Mouse (Mus musculus): Measurements from ENCODE around the gene Zfhx3. TPM values are rescaled to one million over a fixed set of nuclear protein-coding genes. Genes with fewer than 3 reads are reported as not detected.

Zfhx3 gene
- polyA plus RNA-seq, 1 experiment from 2014 or later = 32.2 TPM

- WGBS = 91% methylated on average over 6 of the region's 6 CpGs
- peaks cover 5% of the 10 kb centered on the region for H3K4me1 ChIP-seq (ENCODE audit: control insufficient read depth, insufficient read depth, low read length)
- H3K4me2 ChIP-seq (ENCODE audit: low read depth, low read length) = no peak overlapping the region
- no peak overlapping the region for H3K27ac ChIP-seq (ENCODE audit: low read depth, low read length)
- no peaks in the 10 kb centered on the region for H3K27me3 ChIP-seq (ENCODE audit: control insufficient read depth, insufficient read depth, low read length)
- no peak for ATAC-seq (ENCODE audit: low read depth)
- H3K36me3 ChIP-seq (ENCODE audit: control insufficient read depth, insufficient read depth, low read length) = no peaks in the 10 kb centered on the region
- no peak overlapping the region for H3K4me3 ChIP-seq (ENCODE audit: low read depth, low read length)
- H3K9me3 ChIP-seq (ENCODE audit: control insufficient read depth, low read length) = no peaks in the 10 kb centered on the region
- H3K9ac ChIP-seq (replicated peaks; ENCODE audit: low read depth, low read length) = no peak overlapping the region
Observed at GRCm38 (mm10) chr8:108766102-108766501, 823.7 kb downstream of the Zfhx3 start.

GRCm38 (mm10) chr8:108768051-108768450, 825.6 kb downstream of the Zfhx3 start:
- 87% methylated on average over 7 of the region's 7 CpGs for WGBS
- Histone ChIP-seq H3K4me2 (ENCODE audit: low read depth, low read length) (no peak overlapping the region), H3K27ac (ENCODE audit: low read depth, low read length) (no peak overlapping the region), H3K4me1 (ENCODE audit: control insufficient read depth, insufficient read depth, low read length) (peaks cover 1% of the 10 kb centered on the region; the same call in 1 of the 2 replicates), H3K9ac (replicated peaks; ENCODE audit: low read depth, low read length) (no peak overlapping the region), H3K4me3 (ENCODE audit: low read depth, low read length) (no peak overlapping the region), H3K27me3 (ENCODE audit: control insufficient read depth, insufficient read depth, low read length) (no peaks in the 10 kb centered on the region), H3K9me3 (ENCODE audit: control insufficient read depth, low read length) (no peaks in the 10 kb centered on the region), H3K36me3 (ENCODE audit: control insufficient read depth, insufficient read depth, low read length) (no peaks in the 10 kb centered on the region)
- no peak for ATAC-seq (ENCODE audit: low read depth)

GRCm38 (mm10) chr8:108770334-108770733, 827.9 kb downstream of the Zfhx3 start:
- H3K4me1 ChIP-seq (ENCODE audit: control insufficient read depth, insufficient read depth, low read length) = peaks cover 6% of the 10 kb centered on the region
- no peak overlapping the region for H3K4me2 ChIP-seq (ENCODE audit: low read depth, low read length)
- H3K36me3 ChIP-seq (ENCODE audit: control insufficient read depth, insufficient read depth, low read length) = no peaks in the 10 kb centered on the region
- 94% methylated on average over 4 of the region's 4 CpGs for WGBS
- no peak for ATAC-seq (ENCODE audit: low read depth)
- H3K27me3 ChIP-seq (ENCODE audit: control insufficient read depth, insufficient read depth, low read length) = no peaks in the 10 kb centered on the region
- H3K4me3 ChIP-seq (ENCODE audit: low read depth, low read length) = no peak overlapping the region
- no peak overlapping the region for H3K27ac ChIP-seq (ENCODE audit: low read depth, low read length)
- H3K9me3 ChIP-seq (ENCODE audit: control insufficient read depth, low read length) = no peaks in the 10 kb centered on the region
- no peak overlapping the region for H3K9ac ChIP-seq (replicated peaks; ENCODE audit: low read depth, low read length)

- ATAC-seq (ENCODE audit: low read depth) = no peak
- H3K4me1 ChIP-seq (ENCODE audit: control insufficient read depth, insufficient read depth, low read length) = peaks cover 13% of the 10 kb centered on the region
Observed at GRCm38 (mm10) chr8:108773436-108773835, 831.0 kb downstream of the Zfhx3 start.

GRCm38 (mm10) chr8:108778063-108778462, 835.6 kb downstream of the Zfhx3 start:
- Histone ChIP-seq H3K36me3 (ENCODE audit: control insufficient read depth, insufficient read depth, low read length) (no peaks in the 10 kb centered on the region), H3K9ac (replicated peaks; ENCODE audit: low read depth, low read length) (no peak overlapping the region), H3K4me3 (ENCODE audit: low read depth, low read length) (no peak overlapping the region), H3K27ac (ENCODE audit: low read depth, low read length) (no peak overlapping the region), H3K9me3 (ENCODE audit: control insufficient read depth, low read length) (no peaks in the 10 kb centered on the region), H3K4me1 (ENCODE audit: control insufficient read depth, insufficient read depth, low read length) (peaks cover 11% of the 10 kb centered on the region), H3K4me2 (ENCODE audit: low read depth, low read length) (no peak overlapping the region), H3K27me3 (ENCODE audit: control insufficient read depth, insufficient read depth, low read length) (no peaks in the 10 kb centered on the region)
- WGBS = 82% methylated on average over 12 of the region's 12 CpGs
- no peak for ATAC-seq (ENCODE audit: low read depth)

More at GRCm38 (mm10) chr8:108773436-108773835, 831.0 kb downstream of the Zfhx3 start:
- no peak overlapping the region for H3K4me2 ChIP-seq (ENCODE audit: low read depth, low read length)
- H3K27ac ChIP-seq (ENCODE audit: low read depth, low read length) = no peak overlapping the region
- H3K4me3 ChIP-seq (ENCODE audit: low read depth, low read length) = no peak overlapping the region
- H3K27me3 ChIP-seq (ENCODE audit: control insufficient read depth, insufficient read depth, low read length) = no peaks in the 10 kb centered on the region
- no peak overlapping the region for H3K9ac ChIP-seq (replicated peaks; ENCODE audit: low read depth, low read length)
- H3K36me3 ChIP-seq (ENCODE audit: control insufficient read depth, insufficient read depth, low read length) = no peaks in the 10 kb centered on the region
- no peaks in the 10 kb centered on the region for H3K9me3 ChIP-seq (ENCODE audit: control insufficient read depth, low read length)
- 74% methylated on average over 6 of the region's 6 CpGs for WGBS

GRCm38 (mm10) chr8:108778551-108778950, 836.1 kb downstream of the Zfhx3 start:
- Histone ChIP-seq H3K36me3 (ENCODE audit: control insufficient read depth, insufficient read depth, low read length) (no peaks in the 10 kb centered on the region), H3K9me3 (ENCODE audit: control insufficient read depth, low read length) (no peaks in the 10 kb centered on the region), H3K27ac (ENCODE audit: low read depth, low read length) (no peak overlapping the region), H3K4me3 (ENCODE audit: low read depth, low read length) (no peak overlapping the region), H3K9ac (replicated peaks; ENCODE audit: low read depth, low read length) (no peak overlapping the region), H3K4me2 (ENCODE audit: low read depth, low read length) (no peak overlapping the region), H3K4me1 (ENCODE audit: control insufficient read depth, insufficient read depth, low read length) (peaks cover 7% of the 10 kb centered on the region), H3K27me3 (ENCODE audit: control insufficient read depth, insufficient read depth, low read length) (no peaks in the 10 kb centered on the region)
- no peak for ATAC-seq (ENCODE audit: low read depth)
- 87% methylated on average over 9 of the region's 9 CpGs for whole genome bisulfite sequencing

GRCm38 (mm10) chr8:108780766-108781165, 838.3 kb downstream of the Zfhx3 start:
- Histone ChIP-seq H3K4me2 (ENCODE audit: low read depth, low read length) (no peak overlapping the region), H3K27ac (ENCODE audit: low read depth, low read length) (no peak overlapping the region), H3K27me3 (ENCODE audit: control insufficient read depth, insufficient read depth, low read length) (no peaks in the 10 kb centered on the region), H3K4me3 (ENCODE audit: low read depth, low read length) (no peak overlapping the region), H3K36me3 (ENCODE audit: control insufficient read depth, insufficient read depth, low read length) (no peaks in the 10 kb centered on the region), H3K4me1 (ENCODE audit: control insufficient read depth, insufficient read depth, low read length) (peaks cover 6% of the 10 kb centered on the region; the same call in 1 of the 2 replicates), H3K9ac (replicated peaks; ENCODE audit: low read depth, low read length) (no peak overlapping the region), H3K9me3 (ENCODE audit: control insufficient read depth, low read length) (no peaks in the 10 kb centered on the region)
- WGBS = 93% methylated on average over 6 of the region's 6 CpGs
- no peak for ATAC-seq (ENCODE audit: low read depth)

GRCm38 (mm10) chr8:108781192-108781591, 838.7 kb downstream of the Zfhx3 start:
- no peak overlapping the region for H3K4me3 ChIP-seq (ENCODE audit: low read depth, low read length)
- peaks cover 3% of the 10 kb centered on the region; the same call in 1 of the 2 replicates for H3K4me1 ChIP-seq (ENCODE audit: control insufficient read depth, insufficient read depth, low read length)
- H3K27ac ChIP-seq (ENCODE audit: low read depth, low read length) = no peak overlapping the region
- no peak overlapping the region for H3K9ac ChIP-seq (replicated peaks; ENCODE audit: low read depth, low read length)
- WGBS = 77% methylated on average over 5 of the region's 5 CpGs
- H3K4me2 ChIP-seq (ENCODE audit: low read depth, low read length) = no peak overlapping the region
- ATAC-seq (ENCODE audit: low read depth) = no peak
- H3K9me3 ChIP-seq (ENCODE audit: control insufficient read depth, low read length) = no peaks in the 10 kb centered on the region
- no peaks in the 10 kb centered on the region for H3K36me3 ChIP-seq (ENCODE audit: control insufficient read depth, insufficient read depth, low read length)
- no peaks in the 10 kb centered on the region for H3K27me3 ChIP-seq (ENCODE audit: control insufficient read depth, insufficient read depth, low read length)

- Histone ChIP-seq H3K4me1 (ENCODE audit: control insufficient read depth, insufficient read depth, low read length) (peaks cover 2% of the 10 kb centered on the region), H3K27ac (ENCODE audit: low read depth, low read length) (no peak overlapping the region), H3K9me3 (ENCODE audit: control insufficient read depth, low read length) (no peaks in the 10 kb centered on the region), H3K27me3 (ENCODE audit: control insufficient read depth, insufficient read depth, low read length) (no peaks in the 10 kb centered on the region), H3K9ac (replicated peaks; ENCODE audit: low read depth, low read length) (no peak overlapping the region), H3K36me3 (ENCODE audit: control insufficient read depth, insufficient read depth, low read length) (no peaks in the 10 kb centered on the region), H3K4me3 (ENCODE audit: low read depth, low read length) (no peak overlapping the region), H3K4me2 (ENCODE audit: low read depth, low read length) (no peak overlapping the region)
- ATAC-seq (ENCODE audit: low read depth) = no peak
- WGBS = 74% methylated on average over 10 of the region's 10 CpGs
Observed at GRCm38 (mm10) chr8:108783155-108783554, 840.7 kb downstream of the Zfhx3 start.

All from neural tube, embryonic 14.5 days (tissue).